Mouse (Mus musculus) embryonic fibroblast, embryonic 13.5 days (primary cell): ENCODE results near the gene Cfap77. TPM values are rescaled to one million over a fixed set of nuclear protein-coding genes. Genes with fewer than 3 reads are reported as not detected.

Source experiments
- H3K27ac ChIP-seq: 2 replicates; pipeline ENCODE4 v1.5.1; 2012; ENCODE audit warnings: low read length, control low read depth, inconsistent platforms; ENCODE audit not compliant: insufficient read depth
- H3K4me1 ChIP-seq: 2 replicates; pipeline ENCODE4 v1.6.1; 2011; ENCODE audit warnings: low read length; ENCODE audit not compliant: control insufficient read depth, insufficient read depth
- H3K4me3 ChIP-seq: 2 replicates; pipeline ENCODE4 v1.5.1; 2011; ENCODE audit warnings: mild to moderate bottlenecking, control low read depth, low read length; ENCODE audit not compliant: insufficient read depth
- CTCF ChIP-seq: IDR thresholded peaks from 2 replicates; pipeline ENCODE4 v1.5.1; 2011; ENCODE audit warnings: mild to moderate bottlenecking, control low read depth, low read length, moderate library complexity, borderline replicate concordance; ENCODE audit not compliant: insufficient read depth
- POLR2A ChIP-seq: IDR thresholded peaks from 2 replicates; pipeline ENCODE4 v1.6.1; 2011; ENCODE audit warnings: low read depth, mild to moderate bottlenecking, control low read depth, low read length, moderate library complexity
- polyA plus RNA-seq: library from polyadenylated mRNA; stranded (reverse); fragments of >200 nt; gene quantifications from 2 replicates; pipeline ENCODE4 v1.2.4, GENCODE M21; 2011; ENCODE audit warnings: low read depth; ENCODE audit not compliant: missing spikeins, insufficient read length

Cfap77 gene
- polyA plus RNA-seq, 1 experiment, result 0.76 TPM

GRCm38 (mm10) chr2:28915768-28916512 is 138.9 kb downstream of the Cfap77 start:
- TF ChIP-seq CTCF (no peak), POLR2A (no peak)
- H3K4me3 ChIP-seq, result no peak overlapping the region

GRCm38 (mm10) chr2:28915104-28915738 is 139.6 kb downstream of the Cfap77 start:
- TF ChIP-seq POLR2A (no peak), CTCF (no peak)
- H3K4me3 ChIP-seq, result no peak overlapping the region
- no peaks in the 10 kb centered on the region for H3K4me1 ChIP-seq
- no peak overlapping the region for H3K27ac ChIP-seq

More at GRCm38 (mm10) chr2:28915768-28916512, 138.9 kb downstream of the Cfap77 start:
- H3K4me1 ChIP-seq, result no peaks in the 10 kb centered on the region
- no peak overlapping the region for H3K27ac ChIP-seq

- TF ChIP-seq POLR2A (no peak), CTCF (no peak)
- Histone ChIP-seq H3K4me1 (no peaks in the 10 kb centered on the region), H3K27ac (no peak overlapping the region), H3K4me3 (no peak overlapping the region)
Observed at GRCm38 (mm10) chr2:28914121-28914520, 140.7 kb downstream of the Cfap77 start.

GRCm38 (mm10) chr2:28912961-28913360 is 141.9 kb downstream of the Cfap77 start:
- Histone ChIP-seq H3K4me1 (no peaks in the 10 kb centered on the region), H3K4me3 (no peak overlapping the region), H3K27ac (no peak overlapping the region)
- TF ChIP-seq POLR2A (no peak), CTCF (no peak)

GRCm38 (mm10) chr2:28912039-28912700 is 142.7 kb downstream of the Cfap77 start:
- no peak for TF ChIP-seq POLR2A
- TF ChIP-seq CTCF, result no peak
- no peak overlapping the region for H3K27ac ChIP-seq
- H3K4me3 ChIP-seq, result no peak overlapping the region
- H3K4me1 ChIP-seq, result no peaks in the 10 kb centered on the region

- no peaks in the 10 kb centered on the region for H3K4me1 ChIP-seq
- no peak overlapping the region for H3K4me3 ChIP-seq
- no peak overlapping the region for H3K27ac ChIP-seq
- TF ChIP-seq POLR2A, result no peak
- no peak for TF ChIP-seq CTCF
Observed at GRCm38 (mm10) chr2:28911331-28912038, 143.4 kb downstream of the Cfap77 start.

GRCm38 (mm10) chr2:28910877-28911276 is 144.0 kb downstream of the Cfap77 start:
- Histone ChIP-seq H3K4me1 (no peaks in the 10 kb centered on the region), H3K27ac (no peak overlapping the region), H3K4me3 (no peak overlapping the region)
- no peak for TF ChIP-seq POLR2A
- TF ChIP-seq CTCF, result no peak

GRCm38 (mm10) chr2:28909818-28910710 is 144.8 kb downstream of the Cfap77 start:
- TF ChIP-seq POLR2A (no peak), CTCF (no peak)
- H3K4me3 ChIP-seq, result no peak overlapping the region

More at GRCm38 (mm10) chr2:28909818-28910710, 144.8 kb downstream of the Cfap77 start:
- H3K27ac ChIP-seq, result no peak overlapping the region
- no peaks in the 10 kb centered on the region for H3K4me1 ChIP-seq
